Mouse (Mus musculus) gastrocnemius, postnatal 25 days (tissue): ENCODE results near the gene Serpinb9. TPM values are rescaled to one million over a fixed set of nuclear protein-coding genes. Genes with fewer than 3 reads are reported as not detected.
A peak's percentile ranks its signal among the peaks of the same experiment; 100 is the strongest.
"Not testable (repeated sequence)": the region's sequence is repeated elsewhere in the genome, so short reads cannot be mapped to it uniquely, and the experiment has no call there.

Experiments
- DNase-seq: peaks from one replicate; pipeline ENCODE4 v3.0.0; 2022
- total RNA-seq, 2 experiments: library from RNA; stranded (reverse); gene quantifications; 1 replicate in 1 of 2; 2 replicates in 1 of 2; pipeline ENCODE4 v1.2.3; 2021

Gene Serpinb9
- total RNA-seq, 2 experiments from 2014 or later: 2.2 TPM

GRCm38 (mm10) chr13:33003523-33004413 is 718 bp downstream of the Serpinb9 start:
- no peak for DNase-seq

DNA sequence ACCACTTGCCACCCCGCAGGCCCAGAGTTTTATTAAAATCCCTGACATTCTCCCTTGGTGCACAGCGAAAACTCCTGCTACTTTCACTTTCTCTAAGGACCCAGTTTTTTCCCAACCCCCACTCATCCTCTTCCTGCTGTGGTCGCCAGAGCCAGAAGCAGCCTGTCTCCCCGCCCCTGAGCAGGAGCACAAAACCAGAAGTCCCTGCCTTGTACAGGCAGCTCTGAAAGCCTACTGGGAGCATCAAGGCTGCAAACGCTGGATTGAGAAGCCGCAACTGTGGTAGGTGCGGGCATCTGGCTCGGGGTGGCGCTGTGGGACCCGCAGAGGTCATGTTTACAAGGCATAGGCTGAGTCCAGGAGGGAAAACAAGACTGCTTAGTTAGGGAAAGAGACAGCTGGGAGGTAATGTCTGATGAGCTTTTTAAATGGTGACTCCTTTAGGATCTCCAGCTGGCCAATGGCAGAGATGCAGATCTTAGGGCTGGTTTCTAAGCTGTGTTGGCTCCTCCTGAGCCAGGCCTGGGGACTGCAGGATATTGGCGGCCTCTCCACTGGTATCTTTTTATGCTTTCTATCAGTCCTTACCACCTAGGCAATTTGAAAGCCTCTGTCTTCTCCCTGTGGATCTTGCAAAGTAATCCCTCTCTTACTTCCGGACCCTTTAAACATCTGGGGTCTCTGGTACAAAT is 1.5 kb downstream of the Serpinb9 start:
- DNase-seq: peak; percentile 84

- no peak for DNase-seq
Observed at GRCm38 (mm10) chr13:33005501-33006075, 2.5 kb downstream of the Serpinb9 start.

DNA sequence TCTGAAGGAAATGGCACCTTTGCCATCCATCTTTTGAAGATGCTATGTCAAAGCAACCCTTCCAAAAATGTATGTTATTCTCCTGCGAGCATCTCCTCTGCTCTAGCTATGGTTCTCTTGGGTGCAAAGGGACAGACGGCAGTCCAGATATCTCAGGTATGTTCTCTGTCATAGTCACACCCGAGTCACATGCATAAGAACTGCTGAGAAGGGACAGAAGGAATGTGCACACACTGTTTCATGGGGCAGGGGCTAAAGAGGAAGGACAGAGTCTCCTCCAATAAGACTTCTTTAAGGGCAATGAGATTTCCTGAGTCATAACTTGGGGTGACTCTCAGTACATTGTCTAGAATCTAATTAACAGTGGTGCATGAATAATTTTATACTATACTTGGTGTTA is 3.5 kb downstream of the Serpinb9 start:
- DNase-seq: no peak

GRCm38 (mm10) chr13:33012395-33012794 is 9.3 kb downstream of the Serpinb9 start:
- DNase-seq: no peak

DNA sequence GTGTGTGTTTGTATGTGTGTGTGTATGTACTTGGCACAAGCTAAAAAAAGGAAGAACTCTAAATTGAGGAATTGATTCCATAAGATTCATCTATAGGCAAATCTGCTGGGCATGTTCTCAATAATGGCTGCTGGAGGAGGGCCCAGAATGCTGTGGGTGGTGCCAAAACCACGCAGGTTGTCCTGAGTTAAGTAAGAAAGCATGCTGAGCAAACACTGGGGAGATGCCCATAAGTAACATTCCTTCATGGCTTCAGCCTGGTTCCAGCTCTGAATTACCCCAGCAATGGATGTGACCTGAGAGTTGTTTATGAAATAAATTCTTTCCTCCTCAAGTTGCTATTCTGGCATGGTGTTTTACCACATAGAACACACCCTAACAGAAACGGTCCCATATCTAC is 10.2 kb downstream of the Serpinb9 start:
- no peak for DNase-seq

GRCm38 (mm10) chr13:33022371-33022770 is 19.3 kb downstream of the Serpinb9 start:
- DNase-seq: no peak

GRCm38 (mm10) chr13:33026427-33027057 is 23.5 kb downstream of the Serpinb9 start:
- DNase-seq: no peak

GRCm38 (mm10) chr13:33027244-33027643 is 24.2 kb downstream of the Serpinb9 start, which contains the start of gene Serpinb9b:
Serpinb9b (plus strand) TSS chr13:33027416.
- no peak for DNase-seq

- no peak for DNase-seq
Observed at GRCm38 (mm10) chr13:33028146-33028545, 25.1 kb downstream of the Serpinb9 start.

DNA sequence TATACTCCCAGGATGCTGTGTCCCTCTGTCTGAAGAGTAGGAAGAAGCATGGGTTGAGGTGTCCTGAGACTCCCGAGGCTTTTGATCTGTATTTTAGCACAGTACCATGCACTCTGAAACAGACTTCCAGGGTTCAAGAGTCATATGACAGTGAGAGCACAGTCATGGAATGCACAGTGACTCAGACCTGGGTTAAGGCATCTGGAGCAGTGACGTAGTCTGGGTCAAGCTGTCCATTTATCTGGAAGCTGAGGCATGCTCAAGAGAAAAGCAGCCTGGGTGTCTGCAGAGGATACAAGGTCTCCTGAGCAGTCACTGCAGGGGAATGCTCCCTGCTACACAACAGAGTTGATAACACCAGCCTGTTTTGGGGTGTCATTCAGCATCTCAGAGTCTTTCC is 25.5 kb downstream of the Serpinb9 start:
- DNase-seq: no peak

- DNase-seq: not testable (repeated sequence)
Observed at GRCm38 (mm10) chr13:33029478-33029877, 26.4 kb downstream of the Serpinb9 start.

GRCm38 (mm10) chr13:33030281-33030680 is 27.2 kb downstream of the Serpinb9 start:
- no peak for DNase-seq

DNA sequence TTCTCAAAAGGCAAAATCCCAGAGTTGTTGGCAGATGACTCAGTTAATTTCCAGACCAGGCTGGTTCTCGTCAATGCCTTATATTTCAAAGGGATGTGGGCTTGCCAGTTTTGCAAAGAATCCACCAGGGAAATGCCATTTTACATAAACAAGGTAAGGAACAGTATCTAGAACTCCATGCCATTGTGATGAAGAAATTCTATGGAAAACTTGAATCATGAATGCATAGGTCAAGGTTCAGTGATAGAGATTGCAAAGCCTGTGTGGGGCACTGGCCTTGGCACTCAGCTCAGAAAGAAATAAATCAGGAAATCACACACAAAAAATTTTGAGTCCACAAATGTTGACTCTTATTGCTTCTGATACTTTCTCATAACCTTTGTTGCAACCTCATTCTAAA is 32.5 kb downstream of the Serpinb9 start:
- no peak for DNase-seq

DNA sequence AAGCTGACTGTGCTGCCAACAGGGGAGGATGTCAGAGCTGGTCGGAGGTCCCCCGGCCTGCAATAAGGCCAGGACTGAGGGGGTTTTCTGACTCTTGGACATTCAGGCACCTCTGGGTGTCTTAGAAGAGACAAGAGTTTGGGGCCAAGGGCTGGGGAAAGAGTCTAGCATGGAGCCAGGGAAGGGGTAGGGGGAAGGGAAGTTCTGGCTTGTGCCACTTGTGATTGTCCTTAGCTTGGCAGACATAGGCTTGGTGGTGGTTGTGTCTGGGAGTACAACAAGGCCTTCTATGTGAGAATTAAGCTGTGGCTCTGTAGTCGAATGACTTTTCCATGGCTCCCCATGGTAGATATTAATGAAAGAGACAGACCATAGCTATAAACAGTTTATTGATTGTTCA is 40.5 kb downstream of the Serpinb9 start:
- DNase-seq: no peak

- no peak for DNase-seq
Observed at GRCm38 (mm10) chr13:33047234-33047633, 44.2 kb downstream of the Serpinb9 start.

- no peak for DNase-seq
Observed at GRCm38 (mm10) chr13:33048187-33048586, 45.1 kb downstream of the Serpinb9 start.

GRCm38 (mm10) chr13:33051697-33052096 is 48.6 kb downstream of the Serpinb9 start:
- DNase-seq: no peak

DNA sequence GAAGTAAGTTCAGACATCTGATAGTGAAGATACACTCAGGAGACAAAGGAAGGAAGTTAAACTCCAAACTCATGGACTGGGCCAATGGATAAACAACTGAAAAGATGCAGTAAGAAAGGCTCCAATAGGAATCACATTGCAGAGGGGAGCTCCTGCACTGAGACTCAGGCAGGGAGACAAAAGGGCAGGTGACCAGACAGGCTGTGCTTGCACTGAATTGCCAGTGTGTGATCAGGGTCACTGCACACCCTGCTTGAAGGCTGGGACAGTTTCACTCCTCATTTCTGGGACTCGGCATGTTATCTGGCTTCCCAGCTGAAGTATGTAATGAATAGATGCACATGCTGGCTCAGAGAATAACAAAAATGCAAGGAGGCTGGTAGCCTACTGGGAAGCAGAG is 60.0 kb downstream of the Serpinb9 start:
- DNase-seq: no peak
